Mouse (Mus musculus) lung, postnatal 0 days (tissue): Measurements from ENCODE around the gene Stra6. TPM values are rescaled to one million over a fixed set of nuclear protein-coding genes. Genes with fewer than 3 reads are reported as not detected.
A peak's percentile ranks its signal among the peaks of the same experiment; 100 is the strongest.

Experiments
- ATAC-seq: fragments of 200-750 bp; cut with Nextera tagmentation; 2 replicates; pipeline ENCODE4 v1.8.0; 2017; ENCODE audit warnings: moderate library complexity
- DNase-seq: peaks from one replicate; pipeline ENCODE4 v3.0.0-alpha.2; 2016; ENCODE audit warnings: low spot score
- H3K27ac ChIP-seq: fragments of 300-500 bp; sonication (generic); 2 replicates; pipeline ENCODE4 v1.5.1; 2014; ENCODE audit warnings: antibody characterized with exemption, mild to moderate bottlenecking, low read length, mixed read lengths
- H3K27me3 ChIP-seq: fragments of 300-500 bp; sonication (generic); replicated peaks from 2 replicates; pipeline ENCODE4 v1.6.1; 2014; ENCODE audit warnings: low read length, mixed read lengths; ENCODE audit not compliant: insufficient read depth
- H3K36me3 ChIP-seq: fragments of 300-500 bp; sonication (generic); 2 replicates; pipeline ENCODE4 v1.6.1; 2014; ENCODE audit warnings: low read length, mixed read lengths; ENCODE audit not compliant: insufficient read depth
- H3K4me1 ChIP-seq: fragments of 300-500 bp; sonication (generic); 2 replicates; pipeline ENCODE4 v1.6.1; 2014; ENCODE audit warnings: antibody characterized with exemption, low read depth, low read length, mixed read lengths; ENCODE audit not compliant: insufficient read depth
- H3K4me2 ChIP-seq: fragments of 300-500 bp; sonication (generic); replicated peaks from 2 replicates; pipeline ENCODE4 v1.6.1; 2014; ENCODE audit warnings: low read depth, mild to moderate bottlenecking, low read length, moderate library complexity, mixed read lengths
- H3K4me3 ChIP-seq: fragments of 300-500 bp; sonication (generic); 2 replicates; pipeline ENCODE4 v1.5.1; 2014; ENCODE audit warnings: low read depth, low read length
- H3K9ac ChIP-seq: fragments of 300-500 bp; sonication (generic); replicated peaks from 2 replicates; pipeline ENCODE4 v1.6.1; 2014; ENCODE audit warnings: low read depth, mild to moderate bottlenecking
- H3K9me3 ChIP-seq: fragments of 300-500 bp; sonication (generic); 2 replicates; pipeline ENCODE4 v1.6.1; 2016; ENCODE audit warnings: low read length, mixed read lengths
- CTCF ChIP-seq: IDR thresholded peaks from 2 replicates; pipeline ENCODE4 v1.5.1; 2016; ENCODE audit warnings: antibody characterized with exemption, mild to moderate bottlenecking
- EP300 ChIP-seq: IDR thresholded peaks from 2 replicates; pipeline ENCODE4 v1.6.1; 2016; ENCODE audit warnings: antibody characterized with exemption, mild to moderate bottlenecking, control low read depth
- WGBS: fragments of 180-500 bp; shearing (Covaris S2); extraction: QIAGEN DNeasy Blood & Tissue Kit; methylation state at CpG from one replicate; pipeline ENCODE4 v1.1.7; 2014; 5-methylcytosine and 5-hydroxymethylcytosine counted together
- polyA plus RNA-seq: library from polyadenylated mRNA; unstranded; fragments of >200 nt; fragmentation: Nextera tagmentation; extraction: Ambion mirVana; gene quantifications from 2 replicates; pipeline ENCODE4 v1.2.1, GENCODE M21; 2015

Stra6 gene
- polyA plus RNA-seq, 1 experiment from 2014 or later: 0.41 TPM

DNA sequence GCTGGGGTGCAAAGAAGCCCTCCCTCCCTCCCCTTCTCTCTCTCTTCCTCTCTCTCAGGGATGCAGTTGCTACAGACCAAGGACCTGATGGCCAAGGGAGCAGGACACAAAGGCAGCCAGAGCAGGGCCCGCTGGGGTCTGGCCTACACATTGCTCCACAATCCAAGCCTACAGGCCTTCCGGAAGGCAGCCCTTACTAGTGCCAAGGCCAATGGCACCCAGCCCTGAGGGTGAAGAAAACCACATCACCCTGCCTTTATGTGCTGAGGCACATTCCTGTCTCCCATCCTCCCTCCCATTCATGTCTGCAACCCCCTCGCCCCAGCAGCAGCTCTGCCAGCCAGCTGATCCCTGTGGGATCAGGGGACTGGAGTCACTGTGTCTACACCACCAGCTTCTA lies 89.5 kb downstream of the Stra6 start:
- WGBS: 76% methylated on average over 3 of the region's 3 CpGs
- Histone ChIP-seq H3K4me3 (no peak overlapping the region), H3K27ac (no peak overlapping the region), H3K9me3 (no peaks in the 10 kb centered on the region), H3K4me1 (peaks cover under 1% of the 10 kb centered on the region; the same call in 1 of the 2 replicates), H3K9ac (no peak overlapping the region), H3K27me3 (no peaks in the 10 kb centered on the region), H3K36me3 (no peaks in the 10 kb centered on the region), H3K4me2 (no peak overlapping the region)
- ATAC-seq: no peak
- DNase-seq: no peak
- TF ChIP-seq EP300: no peak
- TF ChIP-seq CTCF: no peak

DNA sequence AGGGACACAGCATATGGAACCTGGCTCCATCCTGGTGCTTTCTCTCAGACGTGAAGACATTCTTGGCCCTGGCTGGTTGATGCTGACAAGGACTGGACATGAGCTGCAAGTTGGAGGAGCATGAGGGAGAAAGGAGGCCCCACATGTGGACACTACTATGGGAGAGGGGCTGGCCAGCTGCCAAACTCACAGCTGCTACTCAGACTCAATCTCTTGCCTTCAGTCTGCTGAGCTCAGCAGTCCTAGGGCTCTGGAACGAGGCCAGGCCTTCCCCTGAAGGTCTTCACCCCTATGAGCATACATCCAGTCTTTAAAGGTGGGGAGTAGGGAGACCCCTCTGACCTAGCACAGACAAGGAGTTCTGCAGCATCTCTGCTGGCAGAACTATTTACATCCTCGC lies 91.8 kb downstream of the Stra6 start:
- Histone ChIP-seq H3K4me1 (peaks cover 5% of the 10 kb centered on the region; the same call in 1 of the 2 replicates), H3K27me3 (no peaks in the 10 kb centered on the region), H3K4me3 (no peak overlapping the region), H3K9ac (no peak overlapping the region), H3K4me2 (no peak overlapping the region), H3K9me3 (no peaks in the 10 kb centered on the region), H3K27ac (no peak overlapping the region), H3K36me3 (no peaks in the 10 kb centered on the region)
- WGBS: 38% methylated on average over 3 of the region's 3 CpGs
- TF ChIP-seq EP300: no peak
- TF ChIP-seq CTCF: no peak
- ATAC-seq: peak; percentile 45; the same call in 1 of the 2 replicates
- DNase-seq: peak; percentile 60

DNA sequence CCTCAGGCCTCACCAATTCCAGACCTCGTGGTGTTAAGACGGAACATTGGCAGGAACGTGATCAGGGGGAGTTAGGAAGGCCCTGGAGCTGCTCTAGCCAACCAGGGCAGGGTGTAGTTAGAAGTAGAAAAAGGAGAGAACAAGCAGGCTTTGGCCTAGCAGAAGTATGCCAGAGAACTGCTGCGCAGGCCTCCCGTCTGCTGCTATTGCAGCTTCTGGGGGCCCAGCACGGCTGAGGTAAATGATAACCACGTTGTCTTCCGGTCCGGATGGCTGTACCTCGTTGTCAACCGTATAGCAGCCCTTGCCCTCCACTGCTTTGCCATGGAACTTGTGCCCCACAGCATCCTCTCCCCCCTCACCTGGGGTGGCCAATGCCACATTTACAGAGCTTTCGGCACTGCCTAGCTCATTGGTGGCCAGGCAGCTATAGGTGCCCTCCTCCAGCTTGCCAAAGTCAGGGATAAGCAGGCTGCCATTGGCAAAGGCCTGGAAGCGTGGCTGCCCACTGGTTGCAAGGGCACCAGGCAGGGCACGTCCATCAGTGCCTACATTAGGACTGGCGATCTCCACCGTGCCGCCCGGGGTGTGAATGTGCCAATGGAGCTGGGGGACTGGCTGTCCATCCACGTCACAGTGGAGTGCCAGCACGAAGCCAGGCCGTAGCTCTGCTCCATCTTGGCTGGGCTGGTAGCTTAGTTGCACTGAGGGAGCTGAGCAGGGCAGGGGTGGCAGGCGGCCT lies 93.4 kb downstream of the Stra6 start:
- no peak overlapping the region for H3K4me2 ChIP-seq
- H3K27ac ChIP-seq: no peak overlapping the region
- DNase-seq: no peak
- no peak overlapping the region for H3K9ac ChIP-seq
- no peak for ATAC-seq
- no peaks in the 10 kb centered on the region for H3K36me3 ChIP-seq
- no peaks in the 10 kb centered on the region for H3K9me3 ChIP-seq
- H3K27me3 ChIP-seq: no peaks in the 10 kb centered on the region
- WGBS: 84% methylated on average over 22 of the region's 22 CpGs
- no peak for TF ChIP-seq CTCF
- no peak for TF ChIP-seq EP300
- H3K4me1 ChIP-seq: peaks cover 5% of the 10 kb centered on the region; the same call in 1 of the 2 replicates
- H3K4me3 ChIP-seq: no peak overlapping the region

DNA sequence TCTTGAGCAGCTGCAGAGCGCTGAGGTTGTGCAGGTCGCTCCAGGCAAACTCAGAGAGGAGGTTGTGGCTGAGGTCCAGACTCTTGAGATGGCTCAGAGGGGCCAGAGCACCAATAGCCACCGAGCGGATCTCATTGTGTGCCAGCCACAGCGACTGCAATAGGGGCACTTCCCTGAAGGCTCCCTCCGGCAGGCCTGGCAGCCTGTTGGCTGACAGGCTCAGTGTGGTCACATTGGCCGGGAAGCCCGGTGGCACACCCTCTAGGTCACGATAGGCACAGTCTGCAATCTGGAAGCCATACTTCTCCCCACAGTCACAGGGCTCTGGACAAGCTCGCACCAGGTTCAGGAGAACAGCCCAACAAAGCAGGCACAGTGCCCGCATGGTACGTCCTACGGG lies 94.2 kb downstream of the Stra6 start:
- H3K27me3 ChIP-seq: no peaks in the 10 kb centered on the region
- ATAC-seq: no peak
- peaks cover 5% of the 10 kb centered on the region; the same call in 1 of the 2 replicates for H3K4me1 ChIP-seq
- peak overlapping the region; percentile 62; the same call in 1 of the 2 replicates for H3K27ac ChIP-seq
- peak overlapping the region; percentile 1; the same call in 1 of the 2 replicates for H3K4me3 ChIP-seq
- H3K4me2 ChIP-seq: peak overlapping the region; percentile 37
- H3K9me3 ChIP-seq: no peaks in the 10 kb centered on the region
- no peaks in the 10 kb centered on the region for H3K36me3 ChIP-seq
- DNase-seq: no peak
- no peak for TF ChIP-seq EP300
- no peak for TF ChIP-seq CTCF
- 57% methylated on average over 13 of the region's 13 CpGs for whole genome bisulfite sequencing
- H3K9ac ChIP-seq: no peak overlapping the region

DNA sequence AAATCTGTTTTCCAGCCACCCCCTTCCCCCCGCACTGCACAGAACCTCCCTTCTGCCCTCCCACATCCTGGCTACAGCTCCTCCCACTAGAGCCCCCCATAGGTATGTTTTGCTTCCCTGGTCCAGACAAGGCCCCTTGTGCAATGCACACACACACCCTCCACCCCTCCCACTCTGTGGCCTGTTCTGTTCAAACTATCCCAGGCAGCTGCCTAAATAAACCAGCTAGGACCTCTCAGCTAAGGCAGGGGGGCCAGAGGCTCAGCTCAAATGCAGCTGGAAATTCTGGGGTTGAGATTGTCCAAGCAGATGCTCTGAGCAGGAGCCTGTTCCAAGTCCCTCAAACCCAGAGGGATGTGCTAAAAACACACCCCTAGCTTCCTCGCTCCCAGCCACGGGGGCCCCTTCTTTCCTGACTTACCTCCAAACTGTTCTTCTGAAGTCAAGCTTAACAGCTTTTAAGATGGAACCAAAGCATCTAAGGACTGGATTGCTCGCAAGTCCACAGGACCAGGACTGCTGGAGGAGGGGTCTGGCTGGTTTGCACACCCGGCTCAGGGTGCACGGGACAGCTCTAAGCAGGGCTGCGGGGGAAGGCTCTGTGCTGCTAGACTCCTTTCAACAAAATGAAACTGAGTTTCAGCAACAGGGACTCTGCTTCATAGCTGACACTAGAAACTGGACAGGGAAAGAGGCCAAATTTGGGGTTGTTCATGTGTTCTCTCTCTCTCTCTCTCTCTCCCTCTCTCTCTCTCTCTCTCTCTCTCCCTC lies 95.1 kb downstream of the Stra6 start:
- ATAC-seq (peak; percentile 67), DNase-seq (peak; percentile 56)
- Histone ChIP-seq H3K9me3 (no peaks in the 10 kb centered on the region), H3K4me3 (0 out of 2 replicates have a peak overlapping the region, but pooled peaks have one; percentile 1), H3K27me3 (no peaks in the 10 kb centered on the region), H3K36me3 (no peaks in the 10 kb centered on the region), H3K4me1 (peaks cover 5% of the 10 kb centered on the region; the same call in 1 of the 2 replicates), H3K27ac (peak overlapping the region; percentile 62), H3K4me2 (peak overlapping the region; percentile 37), H3K9ac (no peak overlapping the region)
- TF ChIP-seq CTCF (no peak), EP300 (no peak)
- WGBS: 17% methylated on average over 7 of the region's 7 CpGs

DNA sequence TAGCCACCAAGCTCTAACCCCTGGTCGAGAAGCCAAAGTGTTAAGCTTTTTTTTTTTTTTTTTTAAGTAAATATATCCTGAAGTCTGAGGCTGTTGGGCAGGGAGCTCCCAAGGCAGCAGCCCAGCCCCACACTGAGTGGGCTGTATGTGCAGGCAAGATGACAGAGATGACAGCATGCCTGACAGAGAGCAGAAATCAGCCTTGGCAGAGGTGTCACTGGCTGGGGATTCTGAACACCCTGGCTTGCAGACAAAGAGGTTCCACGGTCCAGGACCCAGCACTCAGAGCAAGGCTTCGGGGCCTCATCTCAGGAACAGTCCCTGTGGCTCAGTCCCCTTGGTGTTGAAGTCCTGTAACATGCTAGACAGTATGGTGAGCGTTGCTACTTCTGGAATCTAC lies 96.3 kb downstream of the Stra6 start:
- Histone ChIP-seq H3K9me3 (no peaks in the 10 kb centered on the region), H3K36me3 (no peaks in the 10 kb centered on the region), H3K4me1 (peaks cover 5% of the 10 kb centered on the region; the same call in 1 of the 2 replicates), H3K27ac (no peak overlapping the region), H3K4me2 (no peak overlapping the region), H3K27me3 (no peaks in the 10 kb centered on the region), H3K4me3 (no peak overlapping the region), H3K9ac (no peak overlapping the region)
- DNase-seq (no peak), ATAC-seq (peak; percentile 34; the same call in 1 of the 2 replicates)
- TF ChIP-seq EP300 (no peak), CTCF (no peak)
- WGBS: 28% methylated on average over 4 of the region's 4 CpGs
